Mouse (Mus musculus) CD4-positive, CD25-positive, alpha-beta regulatory T cell, adult 4 months (primary cell): Measurements from ENCODE around the gene Hes7. TPM values are rescaled to one million over a fixed set of nuclear protein-coding genes. Genes with fewer than 3 reads are reported as not detected.
"Not testable (repeated sequence)": the region's sequence is repeated elsewhere in the genome, so short reads cannot be mapped to it uniquely, and the experiment has no call there.

Experiments used
- ATAC-seq: one replicate; pipeline ENCODE4 v1.8.0; 2017
- polyA plus RNA-seq, 2 experiments: library from polyadenylated mRNA; unstranded; fragments of 100-300 nt; shearing (Covaris generic); gene quantifications; one replicate each; pipeline ENCODE4 v1.2.1; 2017

Hes7 gene
- polyA plus RNA-seq, 2 experiments from 2014 or later: not detected

DNA sequence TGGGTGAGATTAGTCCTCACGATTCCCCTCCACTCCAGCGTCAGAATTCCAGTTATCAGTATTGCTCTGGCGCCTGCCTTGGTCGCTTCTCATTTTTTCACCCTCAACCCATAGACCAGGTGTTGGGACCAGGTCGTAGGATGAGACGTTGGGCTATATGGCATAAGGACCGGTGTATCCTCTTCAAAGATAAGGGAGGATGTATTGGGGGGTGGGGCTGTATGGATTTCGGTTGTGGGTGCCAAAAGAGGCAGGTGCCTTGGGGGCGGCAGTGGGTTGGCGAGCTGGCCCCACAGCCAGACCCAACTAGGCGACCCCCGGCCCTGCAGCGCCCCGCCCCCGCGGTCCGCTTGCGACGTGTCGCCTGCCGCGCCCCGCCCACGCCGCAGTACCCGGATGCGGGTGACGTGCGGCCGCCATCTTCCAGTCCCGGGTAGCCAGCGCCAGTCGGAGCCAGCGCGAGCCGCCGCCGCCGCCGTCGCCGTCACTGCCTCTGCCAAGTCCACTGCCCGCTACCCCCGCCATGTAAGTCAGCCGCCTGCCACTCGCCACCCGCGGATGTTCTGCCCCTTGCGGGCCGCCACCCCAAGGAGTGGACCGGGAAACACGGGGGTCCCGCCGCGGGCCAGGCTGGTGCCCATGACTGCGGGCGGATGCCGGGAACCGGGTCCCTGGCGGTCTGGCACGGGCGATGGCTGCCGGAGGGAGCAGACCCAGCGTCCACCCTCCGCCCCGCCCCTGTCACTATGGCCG, 31.9 kb upstream of the Hes7 start, which contains the start of gene Vamp2:
Gene Vamp2 (plus strand): TSS at position 388 of the 753 bp plus-strand sequence.
- ATAC-seq: peak; percentile 62

GRCm38 (mm10) chr11:69088856-69089615, 31.2 kb upstream of the Hes7 start:
- ATAC-seq: peak; percentile 9

DNA sequence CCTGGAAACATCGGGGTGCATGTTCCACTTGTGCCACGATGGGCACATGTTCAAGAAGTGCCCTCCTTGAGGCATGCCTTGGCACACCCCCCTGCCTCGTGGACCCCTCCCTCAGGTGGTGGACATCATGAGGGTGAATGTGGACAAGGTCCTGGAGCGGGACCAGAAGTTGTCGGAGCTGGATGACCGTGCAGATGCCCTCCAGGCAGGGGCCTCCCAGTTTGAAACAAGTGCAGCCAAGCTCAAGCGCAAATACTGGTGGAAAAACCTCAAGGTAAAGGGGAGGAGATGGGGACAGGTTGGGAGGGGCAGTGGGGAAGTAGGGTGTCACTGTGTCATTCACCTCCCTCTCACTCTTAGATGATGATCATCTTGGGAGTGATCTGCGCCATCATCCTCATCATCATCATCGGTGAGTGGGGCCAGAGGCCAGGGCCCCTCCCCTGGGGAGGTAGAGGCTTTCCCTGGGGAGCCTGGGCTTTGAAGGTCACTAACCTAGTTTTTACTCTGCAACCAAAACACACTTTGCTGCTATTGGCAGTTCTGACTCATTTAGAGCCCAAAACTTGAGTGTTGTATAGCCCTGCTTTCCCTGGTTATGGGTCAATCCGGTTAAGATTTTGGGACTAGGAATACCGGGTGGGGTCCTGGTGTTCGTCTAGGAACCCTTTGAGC, 30.5 kb upstream of the Hes7 start:
- no peak for ATAC-seq

DNA sequence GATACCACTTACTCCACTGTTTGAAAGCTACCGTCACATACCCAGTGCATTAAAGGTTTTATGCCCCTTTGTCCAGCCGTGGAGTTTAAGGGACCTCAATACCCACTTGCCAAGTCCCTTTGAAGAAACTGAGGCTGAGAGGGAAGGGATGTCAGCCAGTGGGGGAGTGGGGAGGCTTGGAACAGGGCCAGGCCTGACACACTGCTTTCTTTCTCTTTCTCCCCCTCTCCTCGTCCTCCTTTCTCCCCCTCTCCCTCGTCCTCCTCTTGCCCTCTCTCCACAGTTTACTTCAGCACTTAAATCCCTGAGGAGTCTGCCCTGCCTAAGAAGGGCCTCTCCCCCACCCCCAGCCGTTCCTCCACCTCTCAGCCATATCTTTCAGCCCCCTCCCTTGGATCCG, 29.8 kb upstream of the Hes7 start:
- no peak for ATAC-seq

GRCm38 (mm10) chr11:69091566-69092385, 28.4 kb upstream of the Hes7 start:
- ATAC-seq: no peak

- ATAC-seq: no peak
Observed at GRCm38 (mm10) chr11:69092386-69092751, 27.8 kb upstream of the Hes7 start.

- ATAC-seq: no peak
Observed at GRCm38 (mm10) chr11:69092871-69093270, 27.3 kb upstream of the Hes7 start.

DNA sequence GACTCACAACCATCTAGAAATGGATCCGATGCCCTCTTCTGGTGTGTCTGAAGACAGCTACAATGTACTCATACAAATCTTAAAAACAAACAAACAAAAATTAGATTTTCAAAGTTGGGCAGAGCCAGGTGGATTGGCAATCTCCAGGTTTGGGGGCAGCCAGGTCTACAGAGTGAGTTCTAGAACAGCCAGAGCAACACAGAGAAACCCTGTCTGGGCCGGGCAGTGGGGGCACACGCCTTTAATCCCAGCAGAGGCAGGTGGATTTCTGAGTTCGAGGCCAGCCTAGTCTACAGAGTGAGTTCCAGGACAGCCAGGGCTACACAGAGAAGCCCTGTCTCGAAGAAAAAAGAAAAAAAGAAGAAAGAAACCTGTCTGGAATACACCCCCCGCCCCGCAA, 26.3 kb upstream of the Hes7 start:
- ATAC-seq: not testable (repeated sequence)

- peak; percentile 58 for ATAC-seq
Observed at GRCm38 (mm10) chr11:69094697-69095429, 25.3 kb upstream of the Hes7 start, which contains the start of gene Per1. Gene Per1 (plus strand): TSS chr11:69095217.

DNA sequence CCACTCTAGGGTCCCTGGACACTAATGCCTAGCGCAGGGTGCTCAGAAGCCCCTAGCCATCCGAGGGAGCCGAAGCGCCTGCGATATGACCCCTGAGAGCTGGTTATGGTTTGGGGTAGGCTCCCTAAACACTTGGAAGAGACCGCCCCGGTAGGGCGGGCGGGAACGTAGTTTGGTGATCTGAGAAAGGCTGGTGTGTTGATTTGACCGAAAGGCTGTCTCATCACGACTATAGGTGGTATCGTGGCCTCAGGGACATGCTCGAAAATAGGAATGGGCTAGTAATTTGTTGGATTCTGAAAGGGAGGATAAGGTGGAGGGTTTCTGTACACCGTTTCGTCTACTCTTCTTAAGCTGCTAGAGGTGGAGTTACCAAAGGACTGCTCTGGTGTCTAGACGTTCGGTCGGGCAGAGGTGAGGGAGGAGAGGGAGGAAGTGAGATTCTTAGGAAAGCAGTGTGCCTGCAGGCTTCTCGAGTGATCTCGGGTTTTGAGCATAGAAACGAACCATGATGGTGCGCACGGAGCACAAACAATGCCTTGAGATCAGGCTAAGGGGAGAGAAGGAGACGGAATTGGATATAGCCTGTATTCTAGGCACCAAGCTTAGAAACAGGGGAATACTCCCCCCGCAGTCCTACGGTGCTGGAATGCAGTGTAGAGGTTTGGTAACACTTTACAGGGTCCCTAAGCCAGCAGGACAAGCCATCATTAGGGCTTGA, 24.5 kb upstream of the Hes7 start:
- ATAC-seq: no peak

GRCm38 (mm10) chr11:69096360-69096986, 23.7 kb upstream of the Hes7 start:
- no peak for ATAC-seq

DNA sequence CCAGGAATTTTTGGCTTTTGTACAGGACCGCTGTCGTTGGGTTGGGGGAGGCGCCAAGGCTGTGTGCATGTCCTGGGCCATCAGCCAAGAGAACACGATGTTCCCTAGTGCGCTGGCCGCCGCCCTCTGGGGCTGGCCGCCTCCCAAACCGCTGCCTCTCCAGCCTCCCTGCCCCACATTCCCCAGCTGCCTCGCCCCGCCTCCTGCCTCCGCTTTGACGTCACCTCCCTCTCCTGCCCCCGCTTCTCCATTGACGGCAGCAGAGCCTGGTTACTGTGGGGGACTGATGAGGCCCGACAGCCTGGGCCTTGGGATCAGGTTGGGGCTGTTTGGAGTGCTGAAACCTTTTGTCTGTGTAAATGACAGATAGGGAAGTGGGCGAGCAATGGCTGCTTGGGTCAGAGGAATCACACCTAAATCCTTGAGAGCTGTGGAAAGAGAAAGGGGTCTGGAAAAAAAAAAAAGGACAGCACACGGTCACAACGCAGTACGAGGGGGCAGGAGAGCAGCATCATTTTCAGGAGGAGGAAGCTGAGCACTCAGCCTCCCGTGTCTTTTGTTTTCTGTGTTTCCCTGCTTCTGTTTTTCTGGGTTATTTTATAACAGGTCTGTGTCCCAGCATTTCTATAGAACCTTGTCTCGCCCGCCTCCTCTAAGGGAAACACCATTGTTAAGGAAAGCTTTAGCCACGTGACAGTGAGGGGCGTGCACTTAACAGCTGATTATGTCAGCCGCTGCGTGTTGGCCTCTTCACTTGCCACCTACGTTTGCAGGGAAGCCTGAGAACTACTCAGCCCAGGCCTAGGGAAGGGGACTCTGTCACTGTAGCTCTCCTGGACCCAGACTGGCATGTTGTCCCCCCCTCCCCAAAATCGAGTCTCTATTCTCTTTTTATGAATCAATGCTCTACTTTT, 23.0 kb upstream of the Hes7 start:
- peak; percentile 2 for ATAC-seq

DNA sequence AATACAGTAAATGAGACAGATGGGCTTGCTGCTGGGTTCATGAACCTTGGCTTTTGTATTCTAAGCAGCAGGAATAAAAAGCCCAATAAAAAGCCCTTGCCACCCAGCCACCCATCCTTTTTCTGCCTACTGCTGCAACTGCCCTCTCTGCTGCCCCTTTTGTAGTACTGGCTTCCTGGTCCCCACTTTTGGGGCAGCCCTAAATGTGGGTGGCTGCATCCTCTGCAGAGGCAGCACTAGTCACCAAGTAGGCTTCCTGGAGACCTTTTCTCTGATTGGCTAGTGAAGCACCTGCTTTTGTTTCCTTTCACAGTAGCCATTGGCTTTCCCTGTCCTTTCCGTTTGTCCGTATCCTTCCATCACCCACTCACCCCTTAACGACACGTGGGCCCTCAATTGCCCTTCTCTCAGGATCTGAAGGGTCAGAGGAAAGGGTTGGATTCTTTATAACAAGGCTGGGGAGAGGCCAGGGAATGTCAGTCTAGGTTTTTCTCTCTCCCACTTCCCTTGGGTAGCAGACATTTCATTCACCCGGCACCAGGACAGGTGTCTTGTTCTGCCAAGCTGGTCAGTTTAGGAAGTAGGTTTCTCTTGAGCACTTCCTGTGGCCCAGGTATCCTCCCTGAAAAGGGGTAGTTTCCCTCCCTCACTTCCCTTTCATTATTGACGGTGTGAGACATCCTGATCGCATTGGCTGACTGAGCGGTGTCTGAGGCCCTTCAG, 22.0 kb upstream of the Hes7 start:
- ATAC-seq: peak; percentile 45

GRCm38 (mm10) chr11:69098762-69099091, 21.5 kb upstream of the Hes7 start:
- ATAC-seq: no peak

- no peak for ATAC-seq
Observed at GRCm38 (mm10) chr11:69099177-69099914, 20.9 kb upstream of the Hes7 start.

- ATAC-seq: peak; percentile 18
Observed at GRCm38 (mm10) chr11:69099915-69100345, 20.3 kb upstream of the Hes7 start.

DNA sequence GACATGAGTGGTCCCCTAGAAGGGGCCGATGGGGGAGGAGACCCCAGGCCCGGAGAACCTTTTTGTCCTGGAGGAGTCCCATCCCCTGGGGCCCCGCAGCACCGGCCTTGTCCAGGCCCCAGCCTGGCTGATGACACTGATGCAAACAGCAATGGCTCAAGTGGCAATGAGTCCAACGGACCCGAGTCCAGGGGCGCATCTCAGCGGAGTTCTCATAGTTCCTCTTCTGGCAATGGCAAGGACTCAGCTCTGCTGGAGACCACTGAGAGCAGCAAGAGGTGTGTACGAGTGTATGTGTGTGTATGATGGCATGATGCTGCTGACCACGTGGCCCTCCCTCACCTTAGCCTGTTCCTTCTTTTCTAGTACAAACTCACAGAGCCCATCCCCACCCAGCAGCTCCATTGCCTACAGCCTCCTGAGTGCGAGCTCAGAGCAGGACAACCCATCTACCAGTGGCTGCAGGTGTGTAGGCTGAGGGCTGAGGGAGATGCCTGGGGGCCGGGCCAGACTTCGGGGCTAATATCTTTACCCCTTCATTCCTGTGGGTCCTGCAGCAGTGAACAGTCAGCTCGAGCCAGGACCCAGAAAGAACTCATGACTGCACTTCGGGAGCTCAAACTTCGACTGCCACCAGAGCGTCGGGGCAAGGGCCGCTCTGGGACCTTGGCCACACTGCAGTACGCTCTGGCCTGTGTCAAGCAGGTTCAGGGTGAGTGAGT, 19.4 kb upstream of the Hes7 start:
- no peak for ATAC-seq
